Mouse (Mus musculus) left cerebral cortex, postnatal 14 days (tissue): Measurements from ENCODE around the gene Gm47969. TPM values are rescaled to one million over a fixed set of nuclear protein-coding genes. Genes with fewer than 3 reads are reported as not detected.

ENCODE experiments used
- DNase-seq, 2 experiments: peaks; one replicate each; pipeline ENCODE4 v3.0.0; 2021 to 2022; ENCODE audit warnings: low spot score in 2 of 2, mixed read lengths in 1 of 2
- intact Hi-C: fragments of 180-260 bp; cut with DNase I; formaldehyde crosslinking; loops from one replicate; pipeline ENCODE4 v1.15.1; 2025
- total RNA-seq, 2 experiments: library from RNA; stranded (reverse); gene quantifications; 2 replicates each; pipeline ENCODE4 v1.2.3; 2021

The Gm47969 gene
- total RNA-seq, 2 experiments from 2014 or later, result not detected

DNA sequence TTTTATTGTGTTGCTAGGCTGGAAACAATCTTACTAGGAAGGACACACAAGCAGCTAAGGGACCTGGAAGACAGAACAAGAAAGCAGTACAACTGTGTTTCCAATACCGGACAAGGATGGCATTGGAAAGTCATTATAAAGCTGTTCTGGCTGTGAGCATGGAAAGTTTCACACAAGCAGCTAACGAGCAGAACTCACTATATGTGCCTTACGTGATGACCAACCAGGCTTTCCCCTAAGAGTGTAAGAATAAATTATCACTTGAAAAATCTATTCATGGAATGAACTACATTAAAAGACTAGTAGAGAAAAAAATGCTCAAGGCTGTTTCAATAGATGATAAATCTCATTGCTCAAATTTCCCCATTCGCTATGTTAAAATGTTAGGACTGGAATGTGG is 21.8 kb downstream of the Gm47969 start:
- intact Hi-C loops, result loop anchor here (10.0 kb wide), 2 partner anchors 118 to 648 kb away; no protein-coding TSS in a partner anchor

DNA sequence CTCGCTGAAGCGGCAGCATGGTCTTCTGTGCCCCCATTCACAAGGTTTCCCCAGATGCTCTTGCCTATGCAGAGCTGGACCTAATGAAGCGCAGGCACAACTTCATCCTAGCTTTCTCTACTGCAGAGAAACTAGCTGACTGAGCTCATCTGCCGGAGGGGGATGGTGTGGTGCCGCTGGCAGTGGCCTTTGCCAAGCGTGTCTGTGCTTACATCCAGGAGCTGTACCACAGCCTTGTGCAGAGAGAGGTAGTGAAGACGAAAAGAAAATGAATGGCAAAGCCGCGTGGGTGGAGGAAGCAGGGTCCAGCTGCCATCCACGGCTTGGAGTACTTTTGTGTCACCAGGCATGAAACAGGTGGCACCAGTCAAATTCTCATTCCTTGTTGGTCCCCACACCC is 22.5 kb downstream of the Gm47969 start:
- DNase-seq, result peak in 1 of 2 experiments; percentile 17

More for the DNA sequence above, 21.8 kb downstream of the Gm47969 start:
- DNase-seq, result no peak

DNA sequence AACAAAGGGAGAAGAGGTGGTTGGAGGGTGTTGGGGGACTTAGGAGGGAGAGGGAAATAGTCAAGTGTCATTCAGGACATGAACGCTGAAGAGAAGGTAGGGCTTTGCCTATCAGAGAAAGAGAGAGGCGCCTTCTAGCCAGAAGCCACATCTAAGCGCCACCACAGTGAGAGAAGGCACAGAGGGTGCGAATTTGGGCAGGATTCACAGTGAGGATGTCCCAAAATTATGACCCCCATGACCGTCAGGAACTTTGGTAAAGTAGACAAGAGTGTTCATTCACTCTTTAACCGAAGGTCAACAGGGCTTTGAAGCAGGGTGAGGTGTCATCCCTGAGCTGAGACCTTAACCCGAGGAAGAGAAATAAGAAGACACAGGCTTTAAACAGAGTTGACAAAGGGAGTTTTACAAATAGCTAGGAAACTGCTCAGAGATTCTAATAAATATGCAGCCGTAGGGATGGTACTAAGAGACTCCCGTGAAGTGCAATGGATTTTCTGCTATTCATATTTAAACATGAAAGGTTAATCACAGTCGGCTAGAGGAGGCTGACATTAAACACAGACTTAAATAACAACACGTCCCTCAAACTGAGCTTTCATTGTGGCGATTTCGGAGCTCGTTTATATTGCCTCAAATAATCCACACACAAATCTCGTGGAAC is 30.9 kb downstream of the Gm47969 start:
- intact Hi-C loops, result loop anchor here (2.0 to 10.0 kb wide), 2 partner anchors 289 to 521 kb away; no protein-coding TSS in a partner anchor
- DNase-seq, result no peak

More for the DNA sequence above, 22.5 kb downstream of the Gm47969 start:
- intact Hi-C loops, result loop anchor here (10.0 kb wide), 2 partner anchors 118 to 648 kb away; no protein-coding TSS in a partner anchor

DNA sequence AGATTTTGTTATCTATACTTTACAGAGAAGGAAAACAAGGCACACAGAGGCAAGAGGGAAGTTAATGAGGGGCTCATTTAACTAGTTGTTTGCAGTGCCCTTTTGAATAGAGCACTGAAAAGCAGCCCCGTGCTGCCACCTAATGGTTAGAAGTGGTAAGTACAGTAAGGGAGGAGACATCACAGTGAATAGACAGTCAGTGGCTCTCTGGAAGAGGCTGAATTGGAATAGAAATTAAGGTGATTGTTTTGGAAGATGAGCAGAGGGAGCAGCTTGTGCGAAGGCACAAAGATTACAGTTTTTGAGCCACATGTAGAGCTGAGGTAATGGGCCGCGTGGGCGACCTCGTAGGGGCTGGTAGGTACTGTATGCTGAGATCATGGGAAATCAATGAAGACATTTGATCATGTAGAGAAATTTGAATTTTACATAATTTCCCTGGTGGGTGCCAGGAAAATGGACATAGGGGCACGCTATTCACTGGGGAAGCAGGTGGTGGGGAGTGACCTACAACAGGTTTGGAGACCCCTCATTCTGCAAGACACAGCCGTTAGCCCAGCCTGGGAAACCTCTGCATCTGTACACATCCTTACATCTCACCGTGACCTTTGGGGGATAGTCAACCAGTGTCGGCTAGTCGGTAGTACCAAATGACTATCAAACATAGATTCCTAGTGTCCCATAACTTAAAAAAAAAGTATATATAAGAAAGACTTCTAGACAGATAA is 31.6 kb downstream of the Gm47969 start:
- peak; percentile 57 to 64 for DNase-seq

DNA sequence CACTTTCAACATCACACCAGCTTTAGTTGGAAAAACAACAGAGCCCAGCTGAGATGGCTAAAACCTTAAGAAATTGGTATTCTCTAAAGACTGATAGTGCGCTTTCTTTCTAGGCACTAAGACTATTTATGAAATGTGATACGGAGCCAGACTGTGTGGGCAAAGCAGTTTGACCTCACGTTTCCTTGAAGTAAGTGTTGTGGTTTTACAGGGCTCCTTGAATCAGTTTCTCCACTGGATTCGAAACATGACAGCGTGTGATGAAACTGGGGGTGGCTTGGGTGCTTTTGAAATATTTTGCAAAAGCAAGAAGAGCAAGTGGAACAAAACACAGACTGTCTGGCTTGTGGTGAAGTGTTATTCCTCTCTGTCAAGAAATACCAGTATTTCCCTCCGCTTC is 32.3 kb downstream of the Gm47969 start:
- peak in 1 of 2 experiments; percentile 25 for DNase-seq
- intact Hi-C loops, result loop anchor here (2.0 to 10.0 kb wide), 2 partner anchors 290 to 522 kb away; no protein-coding TSS in a partner anchor

More for the DNA sequence above, 31.6 kb downstream of the Gm47969 start:
- intact Hi-C loops, result loop anchor here (2.0 to 10.0 kb wide), 2 partner anchors 290 to 522 kb away; no protein-coding TSS in a partner anchor

DNA sequence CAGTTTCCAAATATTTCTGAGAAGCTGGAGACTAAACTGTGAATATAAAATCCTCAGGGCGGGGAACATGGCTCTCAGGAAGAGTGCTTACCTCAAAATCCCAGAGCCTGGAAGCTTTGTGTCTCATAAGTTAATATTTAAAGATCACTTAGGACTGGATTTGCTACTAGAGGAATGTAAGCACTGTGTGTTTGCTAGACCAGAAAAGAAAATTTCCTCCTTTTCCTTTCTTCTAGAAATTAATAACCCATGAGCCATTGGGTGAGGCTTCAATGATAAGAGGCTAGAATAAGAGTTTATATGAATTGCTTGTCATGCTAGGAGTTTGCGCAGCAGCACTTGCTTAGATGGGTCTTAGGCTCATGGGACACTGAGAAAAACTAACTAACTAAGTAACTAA is 40.1 kb downstream of the Gm47969 start:
- intact Hi-C loops, result no loop called here

DNA sequence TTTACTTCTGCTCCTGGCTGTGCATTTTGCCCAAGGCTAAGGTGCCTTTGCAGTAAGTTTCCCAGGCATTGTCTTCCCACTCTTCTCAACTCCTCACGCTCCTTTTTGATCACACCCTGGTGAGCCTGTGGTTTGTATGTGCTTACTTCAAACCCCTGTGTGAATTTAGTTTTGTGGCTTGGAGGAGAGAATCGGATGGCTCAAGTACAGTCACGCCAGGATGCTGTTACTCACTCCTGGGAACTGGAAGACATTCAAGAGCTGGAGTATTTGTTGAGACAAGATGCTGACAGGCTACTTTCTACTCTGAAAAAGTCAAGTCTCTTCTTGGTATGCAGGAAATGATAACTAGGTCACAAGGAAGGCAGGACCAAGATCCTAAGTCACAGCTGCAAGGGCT is 46.5 kb downstream of the Gm47969 start:
- no peak for DNase-seq
- intact Hi-C loops, result no loop called here

More for the DNA sequence above, 40.1 kb downstream of the Gm47969 start:
- DNase-seq, result no peak

Other genes starting within 250 kb of the Gm47969 start
- 10 to 100 TPM; 81.8 to 90.3 TPM for gene Agfg1, start 205.4 kb upstream of the Gm47969 start, total RNA-seq
- not detected for gene A030005L19Rik, start 131.6 kb upstream of the Gm47969 start, total RNA-seq
- not detected for gene A030014E15Rik, start 120.0 kb upstream of the Gm47969 start, total RNA-seq
- gene Gm6217, start 113.5 kb upstream of the Gm47969 start, total RNA-seq, result not detected
- not detected for gene A030003K21Rik, start 101.5 kb upstream of the Gm47969 start, total RNA-seq
- gene Gm7544, start 88.9 kb upstream of the Gm47969 start, total RNA-seq, result not detected
- gene Gm47955, start 84.6 kb upstream of the Gm47969 start, total RNA-seq, result not detected
- gene Gm47959, start 44.4 kb upstream of the Gm47969 start, total RNA-seq, result not detected
- 1 to 10 TPM; 2.1 to 2.5 TPM for gene Slc19a3, start 6.5 kb upstream of the Gm47969 start, total RNA-seq
- not detected for gene Krtap28-10, start 2.5 kb upstream of the Gm47969 start, total RNA-seq
- not detected for gene A030005K14Rik, start 14.4 kb downstream of the Gm47969 start, total RNA-seq
- gene Krtap28-13, start 16.0 kb downstream of the Gm47969 start, total RNA-seq, result not detected
- gene Ccl20, start 71.8 kb downstream of the Gm47969 start, total RNA-seq, result not detected
- gene Daw1, start 114.8 kb downstream of the Gm47969 start, total RNA-seq, result under 1 TPM; 0.46 to 0.53 TPM